Mouse (Mus musculus) heart, embryonic 10.5 days (tissue): ENCODE measurements around the gene Hdac8. TPM values are rescaled to one million over a fixed set of nuclear protein-coding genes. Genes with fewer than 3 reads are reported as not detected.

Experiments
- DNase-seq: peaks from one replicate; pipeline ENCODE4 v3.0.0-alpha.2; 2017; ENCODE audit warnings: low spot score
- H3K27ac ChIP-seq: fragments of 300-500 bp; sonication (generic); 2 replicates; pipeline ENCODE4 v1.5.1; 2016; ENCODE audit warnings: mild to moderate bottlenecking
- H3K27me3 ChIP-seq: fragments of 300-500 bp; sonication (generic); 2 replicates; pipeline ENCODE4 v1.6.1; 2016; ENCODE audit warnings: mild to moderate bottlenecking; ENCODE audit not compliant: poor library complexity, insufficient read depth, severe bottlenecking
- H3K36me3 ChIP-seq: fragments of 300-500 bp; sonication (generic); 2 replicates; pipeline ENCODE4 v1.6.1; 2016; ENCODE audit warnings: mild to moderate bottlenecking, moderate library complexity
- H3K4me1 ChIP-seq: fragments of 300-500 bp; sonication (generic); 2 replicates; pipeline ENCODE4 v1.6.1; 2016; ENCODE audit warnings: mild to moderate bottlenecking
- H3K4me3 ChIP-seq: fragments of 300-500 bp; sonication (generic); 2 replicates; pipeline ENCODE4 v1.5.1; 2016; ENCODE audit warnings: mild to moderate bottlenecking, moderate library complexity
- H3K9me3 ChIP-seq: fragments of 300-500 bp; sonication (generic); 2 replicates; pipeline ENCODE4 v1.6.1; 2016; ENCODE audit warnings: mild to moderate bottlenecking, moderate library complexity
- WGBS: fragments of 180-500 bp; shearing (Covaris S2); methylation state at CpG from one replicate; pipeline ENCODE4 v1.1.7; 2016; 5-methylcytosine and 5-hydroxymethylcytosine counted together
- polyA plus RNA-seq: library from polyadenylated mRNA; unstranded; fragments of >200 nt; fragmentation: Nextera tagmentation; extraction: Ambion mirVana; gene quantifications from 2 replicates; pipeline ENCODE4 v1.2.1, GENCODE M21; 2016

The Hdac8 gene
- polyA plus RNA-seq, 1 experiment from 2014 or later, result 6.2 TPM

DNA sequence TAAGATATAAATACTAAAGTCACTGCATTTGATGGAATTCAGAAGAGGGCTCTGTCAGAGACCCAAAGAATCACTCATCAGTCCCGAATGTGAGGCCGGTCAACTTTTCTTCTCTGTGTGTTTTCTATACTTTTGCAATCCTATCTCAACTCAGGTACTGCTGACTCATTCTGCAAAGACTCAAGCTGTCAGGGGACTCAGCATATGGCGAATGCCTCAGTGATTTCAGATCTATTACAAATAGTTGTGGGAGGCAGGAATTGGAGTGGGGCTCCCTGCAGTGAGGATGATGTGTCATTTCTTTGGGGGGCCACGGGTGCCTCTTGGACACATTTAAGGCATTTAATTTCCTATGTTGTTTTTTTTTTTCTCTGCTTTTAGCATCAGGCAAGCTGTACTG is 88.8 kb downstream of the Hdac8 start:
- DNase-seq, result no peak
- WGBS, result 50% methylated on average over 4 of the region's 4 CpGs
- Histone ChIP-seq H3K27ac (no peak overlapping the region), H3K4me3 (no peak overlapping the region), H3K27me3 (peaks cover 14% of the 10 kb centered on the region; the same call in 1 of the 2 replicates), H3K4me1 (no peaks in the 10 kb centered on the region), H3K36me3 (no peaks in the 10 kb centered on the region), H3K9me3 (no peaks in the 10 kb centered on the region)

DNA sequence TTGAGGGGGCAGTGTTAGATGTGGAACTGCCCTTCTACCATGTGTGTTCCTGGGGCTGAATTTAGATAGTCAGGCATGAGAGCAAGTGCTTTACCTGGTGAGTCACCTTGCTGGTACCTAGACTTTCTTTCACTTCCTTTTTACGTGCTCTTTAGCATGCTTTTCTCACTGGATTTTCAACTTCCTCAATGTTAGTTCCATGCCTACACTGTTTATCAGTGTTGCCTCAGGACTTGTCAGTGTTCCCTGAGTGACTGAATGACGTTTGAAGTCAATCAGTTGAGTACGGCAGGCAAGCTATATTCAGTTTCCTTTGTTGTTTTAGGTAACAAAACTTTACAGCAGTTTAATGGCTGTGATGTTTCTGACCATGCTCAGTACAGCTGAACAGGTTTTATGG is 120.4 kb downstream of the Hdac8 start:
- no peaks in the 10 kb centered on the region for H3K9me3 ChIP-seq
- WGBS, result 48% methylated on average over 3 of the region's 3 CpGs
- H3K27me3 ChIP-seq, result peaks cover 4% of the 10 kb centered on the region; the same call in 1 of the 2 replicates

DNA sequence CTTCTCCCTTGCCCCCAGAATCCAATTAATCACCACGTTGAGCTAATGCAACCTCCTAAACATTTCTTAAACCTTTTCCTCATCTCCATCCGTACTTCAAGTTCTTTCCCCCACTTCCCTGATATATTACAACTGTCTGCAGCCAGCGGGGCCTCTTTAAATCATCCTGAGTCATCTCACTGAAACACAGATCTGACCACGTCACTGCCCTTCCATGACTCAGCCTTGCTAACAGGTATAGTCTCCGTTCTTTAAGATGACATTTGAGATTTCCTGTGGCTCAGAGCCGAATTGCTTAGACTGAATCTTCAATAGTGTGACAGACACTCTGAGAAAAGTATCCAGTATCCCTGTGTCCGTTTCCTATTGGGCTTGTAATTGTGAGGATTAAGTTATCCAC is 122.0 kb downstream of the Hdac8 start:
- no peaks in the 10 kb centered on the region for H3K9me3 ChIP-seq
- DNase-seq, result no peak
- WGBS, result 73% methylated on average over 7 of the region's 7 CpGs
- no peak overlapping the region for H3K4me3 ChIP-seq
- no peaks in the 10 kb centered on the region for H3K4me1 ChIP-seq
- H3K36me3 ChIP-seq, result no peaks in the 10 kb centered on the region
- peaks cover 4% of the 10 kb centered on the region; the same call in 1 of the 2 replicates for H3K27me3 ChIP-seq
- H3K27ac ChIP-seq, result no peak overlapping the region

More for the DNA sequence above, 120.4 kb downstream of the Hdac8 start:
- no peak overlapping the region for H3K27ac ChIP-seq
- DNase-seq, result no peak
- no peaks in the 10 kb centered on the region for H3K4me1 ChIP-seq
- no peak overlapping the region for H3K4me3 ChIP-seq
- H3K36me3 ChIP-seq, result no peaks in the 10 kb centered on the region

- Histone ChIP-seq H3K4me3 (no peak overlapping the region), H3K36me3 (no peaks in the 10 kb centered on the region), H3K9me3 (no peaks in the 10 kb centered on the region), H3K27me3 (peaks cover 18% of the 10 kb centered on the region; the same call in 1 of the 2 replicates), H3K4me1 (no peaks in the 10 kb centered on the region), H3K27ac (no peak overlapping the region)
- WGBS, result 83% methylated on average over 3 of the region's 3 CpGs
- no peak for DNase-seq
Measured at GRCm38 (mm10) chrX:102366510-102366909, 138.6 kb downstream of the Hdac8 start.

GRCm38 (mm10) chrX:102362244-102362643 is 142.9 kb downstream of the Hdac8 start:
- no peak overlapping the region for H3K27ac ChIP-seq
- no peak for DNase-seq
- H3K4me1 ChIP-seq, result no peaks in the 10 kb centered on the region
- H3K4me3 ChIP-seq, result no peak overlapping the region
- WGBS, result 79% methylated on average over 2 of the region's 2 CpGs
- H3K9me3 ChIP-seq, result no peaks in the 10 kb centered on the region
- H3K36me3 ChIP-seq, result no peaks in the 10 kb centered on the region
- no peaks in the 10 kb centered on the region for H3K27me3 ChIP-seq

DNA sequence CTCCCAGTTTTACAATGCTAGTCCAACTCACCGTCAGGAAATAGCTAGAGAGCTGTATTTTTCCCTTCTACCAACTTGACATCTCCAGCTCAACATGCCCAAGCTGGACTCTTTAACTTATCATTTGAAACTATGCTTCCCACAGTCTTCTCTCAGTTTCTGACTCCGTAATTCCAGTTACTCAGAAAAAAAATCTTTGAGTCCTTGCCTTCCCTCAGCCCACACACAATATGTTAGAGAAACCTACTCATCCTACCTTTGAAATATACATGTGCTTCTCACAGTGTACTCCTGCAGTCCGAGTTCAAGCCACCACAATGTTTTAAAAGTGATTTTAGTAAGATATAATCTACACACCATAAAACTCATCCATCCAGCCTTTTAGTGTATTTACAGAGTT is 151.7 kb downstream of the Hdac8 start:
- DNase-seq, result no peak
- 81% methylated on average over 3 of the region's 3 CpGs for WGBS
- Histone ChIP-seq H3K27ac (no peak overlapping the region), H3K27me3 (peaks cover 16% of the 10 kb centered on the region; the same call in 1 of the 2 replicates), H3K9me3 (no peaks in the 10 kb centered on the region), H3K4me3 (no peak overlapping the region), H3K4me1 (peaks cover 11% of the 10 kb centered on the region; the same call in 1 of the 2 replicates), H3K36me3 (no peaks in the 10 kb centered on the region)

- DNase-seq, result no peak
- Histone ChIP-seq H3K4me3 (no peak overlapping the region), H3K27me3 (peaks cover 24% of the 10 kb centered on the region; the same call in 1 of the 2 replicates), H3K4me1 (peaks cover 11% of the 10 kb centered on the region; the same call in 1 of the 2 replicates), H3K27ac (no peak overlapping the region), H3K36me3 (no peaks in the 10 kb centered on the region), H3K9me3 (no peaks in the 10 kb centered on the region)
- 72% methylated on average over 14 of the region's 14 CpGs for WGBS
Measured at GRCm38 (mm10) chrX:102349843-102350731, 155.1 kb downstream of the Hdac8 start.

- H3K27ac ChIP-seq, result no peak overlapping the region
- peaks cover 32% of the 10 kb centered on the region; the same call in 1 of the 2 replicates for H3K27me3 ChIP-seq
- no peaks in the 10 kb centered on the region for H3K9me3 ChIP-seq
- WGBS, result 56% methylated on average over 9 of the region's 9 CpGs
- peaks cover 11% of the 10 kb centered on the region; the same call in 1 of the 2 replicates for H3K4me1 ChIP-seq
- DNase-seq, result no peak
- H3K4me3 ChIP-seq, result no peak overlapping the region
- H3K36me3 ChIP-seq, result no peaks in the 10 kb centered on the region
Measured at GRCm38 (mm10) chrX:102348886-102349486, 156.2 kb downstream of the Hdac8 start.

- Histone ChIP-seq H3K4me3 (no peak overlapping the region), H3K36me3 (no peaks in the 10 kb centered on the region), H3K27ac (no peak overlapping the region), H3K4me1 (no peaks in the 10 kb centered on the region), H3K9me3 (no peaks in the 10 kb centered on the region), H3K27me3 (peaks cover 22% of the 10 kb centered on the region; the same call in 1 of the 2 replicates)
- 72% methylated on average over 4 of the region's 4 CpGs for WGBS
- no peak for DNase-seq
Measured at GRCm38 (mm10) chrX:102341688-102342087, 163.5 kb downstream of the Hdac8 start.

GRCm38 (mm10) chrX:102339396-102340155 is 165.6 kb downstream of the Hdac8 start:
- H3K9me3 ChIP-seq, result no peaks in the 10 kb centered on the region
- H3K4me3 ChIP-seq, result no peak overlapping the region
- no peak overlapping the region for H3K27ac ChIP-seq
- H3K4me1 ChIP-seq, result no peaks in the 10 kb centered on the region
- 66% methylated on average over 8 of the region's 8 CpGs for WGBS
- no peaks in the 10 kb centered on the region for H3K36me3 ChIP-seq
- no peak for DNase-seq
- peaks cover 16% of the 10 kb centered on the region; the same call in 1 of the 2 replicates for H3K27me3 ChIP-seq

DNA sequence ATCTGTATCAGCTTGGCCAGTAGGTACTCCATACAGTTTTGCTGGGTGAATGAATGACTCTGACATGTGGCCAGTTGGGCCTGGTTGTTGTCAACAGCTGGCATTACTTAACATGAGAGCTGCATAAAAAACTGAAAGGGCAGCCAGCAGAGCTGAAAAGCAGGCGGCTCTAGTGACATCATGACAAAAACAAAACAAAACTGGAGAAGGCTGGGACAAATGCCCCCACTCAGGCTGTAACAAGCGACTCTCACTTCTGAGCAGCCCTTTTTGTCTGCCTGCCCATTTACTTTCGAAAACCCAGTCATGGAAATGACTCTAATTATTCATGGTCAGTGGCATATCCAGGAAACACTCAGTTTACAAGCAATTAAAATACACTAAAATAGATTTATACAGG is 185.5 kb downstream of the Hdac8 start:
- no peak overlapping the region for H3K4me3 ChIP-seq
- DNase-seq, result no peak
- H3K27ac ChIP-seq, result no peak overlapping the region
- H3K36me3 ChIP-seq, result no peaks in the 10 kb centered on the region
- 73% methylated on average over 3 of the region's 3 CpGs for whole genome bisulfite sequencing
- H3K9me3 ChIP-seq, result no peaks in the 10 kb centered on the region
- H3K27me3 ChIP-seq, result peaks cover 33% of the 10 kb centered on the region
- no peaks in the 10 kb centered on the region for H3K4me1 ChIP-seq

GRCm38 (mm10) chrX:102319252-102319651 is 185.9 kb downstream of the Hdac8 start:
- DNase-seq, result no peak
- Histone ChIP-seq H3K36me3 (no peaks in the 10 kb centered on the region), H3K4me1 (no peaks in the 10 kb centered on the region), H3K4me3 (no peak overlapping the region), H3K9me3 (no peaks in the 10 kb centered on the region), H3K27me3 (peaks cover 32% of the 10 kb centered on the region), H3K27ac (no peak overlapping the region)
